Mouse (Mus musculus) thymus, adult 2 months (tissue): ENCODE results near the gene Mamstr.

ENCODE experiments used
- CTCF ChIP-seq: fragments of 200-500 bp; IDR thresholded peaks from 2 replicates; pipeline ENCODE4 v1.5.1; 2012; ENCODE audit warnings: mild to moderate bottlenecking, control low read depth, low read length, moderate library complexity, borderline replicate concordance; ENCODE audit not compliant: control insufficient read depth, poor library complexity, insufficient read depth; ENCODE audit errors: extremely low read depth
- POLR2A ChIP-seq: fragments of 200-500 bp; IDR thresholded peaks from 2 replicates; pipeline ENCODE4 v1.6.1; 2012; ENCODE audit warnings: mild to moderate bottlenecking, low read length, control low read depth, moderate library complexity; ENCODE audit not compliant: control insufficient read depth, poor library complexity, insufficient read depth; ENCODE audit errors: extremely low read depth

GRCm38 (mm10) chr7:45609511-45609910 lies 30.3 kb upstream of the Mamstr start:
- TF ChIP-seq CTCF = no peak
- TF ChIP-seq POLR2A = no peak
